Mouse (Mus musculus): Measurements from ENCODE around the gene Kremen1. TPM values are rescaled to one million over a fixed set of nuclear protein-coding genes. Genes with fewer than 3 reads are reported as not detected.

Kremen1 gene
- polyA plus RNA-seq, 1 experiment from 2014 or later, result 26.7 TPM

- no peak overlapping the region for H3K4me3 ChIP-seq (ENCODE audit: low read depth, low read length)
- H3K27me3 ChIP-seq (replicated peaks; ENCODE audit: control insufficient read depth, insufficient read depth, low read length), result no peaks in the 10 kb centered on the region
- ATAC-seq (ENCODE audit: low read depth) (peak; percentile 35; the same call in 1 of the 2 replicates), DNase-seq (ENCODE audit: low spot score) (peak; percentile 62)
- H3K9me3 ChIP-seq (ENCODE audit: control insufficient read depth, low read length), result no peaks in the 10 kb centered on the region
- peaks cover 29% of the 10 kb centered on the region for H3K36me3 ChIP-seq (ENCODE audit: control insufficient read depth, insufficient read depth, low read length)
- peak overlapping the region; percentile 18 for H3K27ac ChIP-seq (replicated peaks; ENCODE audit: low read depth, low read length)
- WGBS, result 69% methylated on average over 8 of the region's 8 CpGs
- H3K4me1 ChIP-seq (ENCODE audit: control insufficient read depth, insufficient read depth, low read length), result 0 out of 2 replicates have a peak, but pooled peaks cover 4% of the 10 kb centered on the region
- H3K9ac ChIP-seq (ENCODE audit: low read depth, low read length), result no peak overlapping the region
- no peak overlapping the region for H3K4me2 ChIP-seq (ENCODE audit: low read depth, low read length)
Observed at GRCm38 (mm10) chr11:5192840-5193575, 68.3 kb downstream of the Kremen1 start.

- no peaks in the 10 kb centered on the region for H3K9me3 ChIP-seq (ENCODE audit: control insufficient read depth, low read length)
- no peak overlapping the region for H3K4me2 ChIP-seq (ENCODE audit: low read depth, low read length)
- DNase-seq (ENCODE audit: low spot score), result no peak
- peaks cover 26% of the 10 kb centered on the region for H3K36me3 ChIP-seq (ENCODE audit: control insufficient read depth, insufficient read depth, low read length)
- no peak overlapping the region for H3K4me3 ChIP-seq (ENCODE audit: low read depth, low read length)
- no peaks in the 10 kb centered on the region for H3K27me3 ChIP-seq (replicated peaks; ENCODE audit: control insufficient read depth, insufficient read depth, low read length)
- peak overlapping the region; percentile 18; the same call in 1 of the 2 replicates for H3K27ac ChIP-seq (replicated peaks; ENCODE audit: low read depth, low read length)
- ATAC-seq (ENCODE audit: low read depth), result peak; percentile 23; the same call in 1 of the 2 replicates
- 0 out of 2 replicates have a peak, but pooled peaks cover 4% of the 10 kb centered on the region for H3K4me1 ChIP-seq (ENCODE audit: control insufficient read depth, insufficient read depth, low read length)
- H3K9ac ChIP-seq (ENCODE audit: low read depth, low read length), result no peak overlapping the region
- 60% methylated on average over 9 of the region's 9 CpGs for WGBS
Observed at GRCm38 (mm10) chr11:5192084-5192516, 69.3 kb downstream of the Kremen1 start.

GRCm38 (mm10) chr11:5189239-5189933 lies 72.0 kb downstream of the Kremen1 start:
- Histone ChIP-seq H3K9ac (ENCODE audit: low read depth, low read length) (no peak overlapping the region), H3K27ac (replicated peaks; ENCODE audit: low read depth, low read length) (no peak overlapping the region), H3K4me1 (ENCODE audit: control insufficient read depth, insufficient read depth, low read length) (peaks cover 5% of the 10 kb centered on the region; the same call in 1 of the 2 replicates), H3K27me3 (replicated peaks; ENCODE audit: control insufficient read depth, insufficient read depth, low read length) (no peaks in the 10 kb centered on the region), H3K4me3 (ENCODE audit: low read depth, low read length) (no peak overlapping the region), H3K36me3 (ENCODE audit: control insufficient read depth, insufficient read depth, low read length) (peaks cover 17% of the 10 kb centered on the region), H3K4me2 (ENCODE audit: low read depth, low read length) (no peak overlapping the region), H3K9me3 (ENCODE audit: control insufficient read depth, low read length) (no peaks in the 10 kb centered on the region)
- peak; percentile 60 for DNase-seq (ENCODE audit: low spot score)
- peak; percentile 11; the same call in 1 of the 2 replicates for ATAC-seq (ENCODE audit: low read depth)
- WGBS, result 26% methylated on average over 9 of the region's 9 CpGs

- WGBS, result 87% methylated on average over 4 of the region's 4 CpGs
- Histone ChIP-seq H3K27ac (replicated peaks; ENCODE audit: low read depth, low read length) (no peak overlapping the region), H3K9ac (ENCODE audit: low read depth, low read length) (no peak overlapping the region), H3K9me3 (ENCODE audit: control insufficient read depth, low read length) (no peaks in the 10 kb centered on the region), H3K4me3 (ENCODE audit: low read depth, low read length) (no peak overlapping the region), H3K27me3 (replicated peaks; ENCODE audit: control insufficient read depth, insufficient read depth, low read length) (no peaks in the 10 kb centered on the region), H3K4me2 (ENCODE audit: low read depth, low read length) (no peak overlapping the region), H3K36me3 (ENCODE audit: control insufficient read depth, insufficient read depth, low read length) (peaks cover 11% of the 10 kb centered on the region), H3K4me1 (ENCODE audit: control insufficient read depth, insufficient read depth, low read length) (peaks cover 12% of the 10 kb centered on the region; the same call in 1 of the 2 replicates)
- ATAC-seq (ENCODE audit: low read depth), result no peak
- no peak for DNase-seq (ENCODE audit: low spot score)
Observed at GRCm38 (mm10) chr11:5188170-5188569, 73.2 kb downstream of the Kremen1 start.

- Histone ChIP-seq H3K9ac (ENCODE audit: low read depth, low read length) (peak overlapping the region; percentile 25; the same call in 1 of the 2 replicates), H3K4me1 (ENCODE audit: control insufficient read depth, insufficient read depth, low read length) (peaks cover 12% of the 10 kb centered on the region; the same call in 1 of the 2 replicates), H3K4me3 (ENCODE audit: low read depth, low read length) (no peak overlapping the region), H3K36me3 (ENCODE audit: control insufficient read depth, insufficient read depth, low read length) (no peaks in the 10 kb centered on the region), H3K4me2 (ENCODE audit: low read depth, low read length) (no peak overlapping the region), H3K9me3 (ENCODE audit: control insufficient read depth, low read length) (no peaks in the 10 kb centered on the region), H3K27me3 (replicated peaks; ENCODE audit: control insufficient read depth, insufficient read depth, low read length) (no peaks in the 10 kb centered on the region), H3K27ac (replicated peaks; ENCODE audit: low read depth, low read length) (peak overlapping the region; percentile 81)
- ATAC-seq (ENCODE audit: low read depth) (peak; percentile 35), DNase-seq (ENCODE audit: low spot score) (peak; percentile 69)
- WGBS, result 60% methylated on average over 9 of the region's 9 CpGs
Observed at GRCm38 (mm10) chr11:5184832-5185231, 76.5 kb downstream of the Kremen1 start.

GRCm38 (mm10) chr11:5184250-5184649 lies 77.1 kb downstream of the Kremen1 start:
- H3K9ac ChIP-seq (ENCODE audit: low read depth, low read length), result peak overlapping the region; percentile 25; the same call in 1 of the 2 replicates
- H3K9me3 ChIP-seq (ENCODE audit: control insufficient read depth, low read length), result no peaks in the 10 kb centered on the region
- peak overlapping the region; percentile 29 for H3K4me2 ChIP-seq (ENCODE audit: low read depth, low read length)
- 7% methylated on average over 7 of the region's 9 CpGs for WGBS
- H3K4me1 ChIP-seq (ENCODE audit: control insufficient read depth, insufficient read depth, low read length), result peaks cover 10% of the 10 kb centered on the region; the same call in 1 of the 2 replicates
- H3K4me3 ChIP-seq (ENCODE audit: low read depth, low read length), result no peak overlapping the region
- no peaks in the 10 kb centered on the region for H3K36me3 ChIP-seq (ENCODE audit: control insufficient read depth, insufficient read depth, low read length)
- DNase-seq (ENCODE audit: low spot score), result peak; percentile 83
- peak overlapping the region; percentile 81 for H3K27ac ChIP-seq (replicated peaks; ENCODE audit: low read depth, low read length)
- ATAC-seq (ENCODE audit: low read depth), result peak; percentile 73
- no peaks in the 10 kb centered on the region for H3K27me3 ChIP-seq (replicated peaks; ENCODE audit: control insufficient read depth, insufficient read depth, low read length)

- Histone ChIP-seq H3K27me3 (replicated peaks; ENCODE audit: control insufficient read depth, insufficient read depth, low read length) (no peaks in the 10 kb centered on the region), H3K4me2 (ENCODE audit: low read depth, low read length) (no peak overlapping the region), H3K9ac (ENCODE audit: low read depth, low read length) (no peak overlapping the region), H3K4me3 (ENCODE audit: low read depth, low read length) (no peak overlapping the region), H3K36me3 (ENCODE audit: control insufficient read depth, insufficient read depth, low read length) (no peaks in the 10 kb centered on the region), H3K4me1 (ENCODE audit: control insufficient read depth, insufficient read depth, low read length) (peaks cover 8% of the 10 kb centered on the region; the same call in 1 of the 2 replicates), H3K27ac (replicated peaks; ENCODE audit: low read depth, low read length) (no peak overlapping the region), H3K9me3 (ENCODE audit: control insufficient read depth, low read length) (no peaks in the 10 kb centered on the region)
- 66% methylated on average over 4 of the region's 4 CpGs for WGBS
- no peak for DNase-seq (ENCODE audit: low spot score)
- no peak for ATAC-seq (ENCODE audit: low read depth)
Observed at GRCm38 (mm10) chr11:5182870-5183269, 78.5 kb downstream of the Kremen1 start.

- Histone ChIP-seq H3K27me3 (replicated peaks; ENCODE audit: control insufficient read depth, insufficient read depth, low read length) (no peaks in the 10 kb centered on the region), H3K36me3 (ENCODE audit: control insufficient read depth, insufficient read depth, low read length) (no peaks in the 10 kb centered on the region), H3K27ac (replicated peaks; ENCODE audit: low read depth, low read length) (no peak overlapping the region; the same call in 1 of the 2 replicates), H3K9ac (ENCODE audit: low read depth, low read length) (no peak overlapping the region), H3K4me2 (ENCODE audit: low read depth, low read length) (no peak overlapping the region), H3K4me1 (ENCODE audit: control insufficient read depth, insufficient read depth, low read length) (peaks cover 8% of the 10 kb centered on the region; the same call in 1 of the 2 replicates), H3K4me3 (ENCODE audit: low read depth, low read length) (no peak overlapping the region), H3K9me3 (ENCODE audit: control insufficient read depth, low read length) (no peaks in the 10 kb centered on the region)
- DNase-seq (ENCODE audit: low spot score) (peak; percentile 76), ATAC-seq (ENCODE audit: low read depth) (peak; percentile 45; the same call in 1 of the 2 replicates)
- 16% methylated on average over 13 of the region's 13 CpGs for WGBS
Observed at GRCm38 (mm10) chr11:5181850-5182404, 79.4 kb downstream of the Kremen1 start.

Measured in embryonic facial prominence, embryonic 14.5 days (tissue).